In genomic region chr13:35968719-35969430, GRCm38 (mm10) we compare ENCODE assay signal across 9 mouse cellular contexts. TPM values are rescaled to one million over a fixed set of nuclear protein-coding genes. Genes with fewer than 3 reads are reported as not detected.
A peak's percentile ranks its signal among the peaks of the same experiment; 100 is the strongest.
DNase-seq lines count a peak whose midpoint lies in the region; ATAC-seq and TF ChIP-seq lines count a peak whose summit lies in the region.
"Had no signal": no experiment of that assay in that cellular context is flagged by ENCODE, and none has a peak within 500 bp of the region (broad histone marks: within the 10 kb centered on the region; RNA-seq: fewer than 3 reads in every experiment).

No protein-coding gene starts in this region.

- intact Hi-C loops in gastrocnemius, adult 2 months (cut with DNase I), result no loop called here

- no peaks in the 10 kb centered on the region for H3K36me3 ChIP-seq in embryonic facial prominence, embryonic 11.5 days (replicated peaks; ENCODE audit: control insufficient read depth, insufficient read depth, low read depth, low read length)
- H3K36me3 ChIP-seq in liver, embryonic 13.5 days, result no peaks in the 10 kb centered on the region

- no peak overlapping the region for H3K27ac ChIP-seq in gastrocnemius, adult 2 months
- H3K27ac ChIP-seq in embryonic facial prominence, embryonic 11.5 days (replicated peaks; ENCODE audit: low read depth, low read length), result no peak overlapping the region
- H3K27ac ChIP-seq in liver, embryonic 13.5 days, result no peak overlapping the region
- no peak overlapping the region for H3K27ac ChIP-seq in olfactory bulb, adult 2 months (ENCODE audit: insufficient read depth, low read depth, low read length)

- peak overlapping the region; percentile 49 for H3K9ac ChIP-seq in embryonic facial prominence, embryonic 11.5 days (replicated peaks; ENCODE audit: low read length)
- H3K9ac ChIP-seq in liver, embryonic 13.5 days, result peak overlapping the region; percentile 43

- no peak for TF ChIP-seq POLR2A in olfactory bulb, adult 2 months (IDR thresholded peaks at IDR 0.05; ENCODE audit: insufficient read depth, low read depth, low read length)

- TF ChIP-seq CTCF in gastrocnemius, adult 2 months (IDR thresholded peaks at IDR 0.05), result no peak
- TF ChIP-seq CTCF in olfactory bulb, adult 2 months (IDR thresholded peaks at IDR 0.05; ENCODE audit: insufficient read depth, low read depth, low read length), result no peak

- no peak for DNase-seq in gastrocnemius, adult 2 months
- DNase-seq in gastrocnemius, postnatal 25 days, result no peak
- DNase-seq in ES-CJ7 (ENCODE audit: low read depth, low spot score) (peak; percentile 47), MN1 (ENCODE audit: low spot score) (no peak)
- DNase-seq in embryonic facial prominence, embryonic 11.5 days (ENCODE audit: low spot score), result peak; percentile 66
- no peak for DNase-seq in liver, embryonic 13.5 days

- peak overlapping the region; percentile 95 for H3K4me2 ChIP-seq in embryonic facial prominence, embryonic 11.5 days (ENCODE audit: low read depth, low read length)
- peak overlapping the region; percentile 76 for H3K4me2 ChIP-seq in liver, embryonic 13.5 days

- peaks cover 4% of the 10 kb centered on the region for H3K27me3 ChIP-seq in embryonic facial prominence, embryonic 11.5 days (ENCODE audit: control insufficient read depth, insufficient read depth, low read length)
- H3K27me3 ChIP-seq in liver, embryonic 13.5 days, result peaks cover 48% of the 10 kb centered on the region

- peak; percentile 83 for ATAC-seq in embryonic facial prominence, embryonic 11.5 days (replicated peaks; ENCODE audit: insufficient number of reproducible peaks, low FRiP score, low TSS enrichment, low read depth)
- peak; percentile 44 to 54; a peak in 3 of 4 replicates for ATAC-seq in hematopoietic stem cell, adult 5-6 weeks (replicated peaks in 1 of 2; ENCODE audit: insufficient read depth in 1 of 2, low FRiP score in 2 of 2, low TSS enrichment in 1 of 2, low read depth in 1 of 2, poor library complexity in 2 of 2, severe bottlenecking in 2 of 2)
- ATAC-seq in liver, embryonic 13.5 days (ENCODE audit: low read depth), result no peak; the same call in 1 of the 2 replicates

- H3K9me3 ChIP-seq in embryonic facial prominence, embryonic 11.5 days (replicated peaks; ENCODE audit: control insufficient read depth, low read length), result no peaks in the 10 kb centered on the region
- H3K9me3 ChIP-seq in liver, embryonic 13.5 days (replicated peaks), result no peaks in the 10 kb centered on the region

- under 1% methylated on average over 57 of the region's 57 CpGs for WGBS in embryonic facial prominence, embryonic 11.5 days
- WGBS in liver, embryonic 13.5 days (ENCODE audit: insufficient replicate concordance), result under 1% methylated on average over 56 of the region's 57 CpGs
- under 1% methylated on average over 57 of the region's 57 CpGs for WGBS in olfactory bulb, adult 2 months

- H3K4me1 ChIP-seq in embryonic facial prominence, embryonic 11.5 days (ENCODE audit: control insufficient read depth, insufficient read depth, low read length), result no peaks in the 10 kb centered on the region
- H3K4me1 ChIP-seq in liver, embryonic 13.5 days (replicated peaks), result peaks cover 13% of the 10 kb centered on the region; the same call in 1 of the 2 replicates
- H3K4me1 ChIP-seq in olfactory bulb, adult 2 months (ENCODE audit: control insufficient read depth, insufficient read depth, low read length), result peaks cover 20% of the 10 kb centered on the region; the same call in 1 of the 2 replicates

- H3K4me3 ChIP-seq in gastrocnemius, adult 2 months, result peak overlapping the region; percentile 80
- H3K4me3 ChIP-seq in embryonic facial prominence, embryonic 11.5 days (ENCODE audit: low read depth, low read length), result peak overlapping the region; percentile 55
- peak overlapping the region; percentile 58 for H3K4me3 ChIP-seq in liver, embryonic 13.5 days (replicated peaks)
- H3K4me3 ChIP-seq in olfactory bulb, adult 2 months (ENCODE audit: insufficient read depth, low read depth, low read length), result peak overlapping the region; percentile 48

RNA-seq across cellular contexts. Expression of gene Ppp1r3g, which starts 10.2 kb away (rescaled TPM):
- total RNA-seq in gastrocnemius, adult 2 months (2021), result not detected
- not detected for total RNA-seq in gastrocnemius, postnatal 25 days (2021)
- polyA plus RNA-seq in embryonic facial prominence, embryonic 11.5 days (2014; fragmentation: Nextera tagmentation; extraction: Ambion mirVana), result 0.67 and 0.87 TPM in 2 replicates
- not detected in 2 replicates for total RNA-seq in hematopoietic stem cell, adult 5-6 weeks (2017)
- 0.36 and 0.37 TPM in 2 replicates for polyA plus RNA-seq in liver, embryonic 13.5 days (2015; fragmentation: Nextera tagmentation; extraction: Ambion mirVana)
- not detected in 2 replicates for polyA plus RNA-seq in olfactory bulb, adult 2 months (2012; ENCODE audit: insufficient read depth, insufficient read length, low replicate concordance, missing spikeins)
- total RNA-seq: MEL had no signal

Comparison
In these comparisons a context has a peak if more than half of its experiments do, and no peak if none do; other contexts are left out.
1. DNase-seq: peak in ES-CJ7 (single experiment) and embryonic facial prominence, embryonic 11.5 days (single experiment); none in gastrocnemius, adult 2 months (single experiment), gastrocnemius, postnatal 25 days (single experiment), liver, embryonic 13.5 days (single experiment) and MN1 (single experiment).
2. Peak in every context shown above with its lines, with median percentiles within 50 percentile points of each other: H3K4me3 ChIP-seq.